ENCODE assay signal across 23 mouse cellular contexts in the genomic region with DNA sequence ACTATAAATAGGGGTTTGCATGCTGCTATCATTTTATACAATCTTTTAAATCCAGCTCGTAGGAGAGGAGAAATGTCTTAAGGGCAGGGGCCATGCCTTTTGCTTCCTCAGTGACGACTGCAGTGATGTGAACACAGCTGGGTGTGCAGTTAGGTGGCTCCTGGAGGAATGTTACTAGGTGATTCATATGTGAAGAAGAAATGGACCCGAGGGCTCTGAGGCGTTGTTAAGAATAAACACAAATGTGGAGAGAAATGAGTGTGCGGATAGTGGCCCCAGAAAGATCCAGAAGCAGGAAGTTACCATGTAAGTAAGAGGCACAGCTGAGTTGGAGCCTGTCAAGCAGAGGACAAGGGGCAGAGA.
DNase-seq lines count a peak whose midpoint lies in the region; ATAC-seq and TF ChIP-seq lines count a peak whose summit lies in the region.
"Had no signal": no experiment of that assay in that cellular context is flagged by ENCODE, and none has a peak within 500 bp of the region (broad histone marks: within the 10 kb centered on the region; RNA-seq: fewer than 3 reads in every experiment).

No protein-coding gene starts in this region.

- ATAC-seq in kidney, embryonic 15.5 days (replicated peaks; ENCODE audit: low FRiP score): no peak
- no peak for ATAC-seq in kidney, embryonic 16.5 days (ENCODE audit: low FRiP score, low TSS enrichment)
- ATAC-seq in intestine, embryonic 16.5 days: peak; percentile 43; the same call in 1 of the 2 replicates
- no peak for ATAC-seq in stomach, embryonic 14.5 days (ENCODE audit: insufficient number of reproducible peaks, insufficient read depth, low FRiP score, low read depth)
- ATAC-seq in stomach, postnatal 0 days (ENCODE audit: low FRiP score, low TSS enrichment): peak; percentile 85
- ATAC-seq: Patski had no signal

- no peak overlapping the region for H3K4me2 ChIP-seq in kidney, embryonic 15.5 days
- no peak overlapping the region for H3K4me2 ChIP-seq in kidney, embryonic 16.5 days (replicated peaks; ENCODE audit: low read depth, low read length)
- no peak overlapping the region for H3K4me2 ChIP-seq in intestine, embryonic 16.5 days (ENCODE audit: low read depth, low read length)
- no peak overlapping the region for H3K4me2 ChIP-seq in stomach, embryonic 14.5 days (replicated peaks; ENCODE audit: low read depth, low read length)
- H3K4me2 ChIP-seq in stomach, postnatal 0 days (replicated peaks; ENCODE audit: low read depth): no peak overlapping the region
- H3K4me2 ChIP-seq: embryonic facial prominence, embryonic 12.5 days; embryonic facial prominence, embryonic 15.5 days; heart, embryonic 11.5 days; hindbrain, embryonic 12.5 days; hindbrain, embryonic 15.5 days had no signal

- TF ChIP-seq EP300 in stomach, postnatal 0 days (optimal IDR thresholded peaks at IDR 0.05): no peak

- DNase-seq in stomach, postnatal 0 days (ENCODE audit: low spot score): peak; percentile 50
- no peak for DNase-seq in ovary, postnatal 36 days (ENCODE audit: low spot score)
- DNase-seq in heart, adult 8-10 months (ENCODE audit: low spot score): no peak
- DNase-seq in ovary, adult 18-20 months (ENCODE audit: low spot score): no peak
- DNase-seq: adrenal gland, postnatal 10 days; adrenal gland, postnatal 36 days; cerebellum, adult 18-20 months; cerebellum, adult 9-10 months; cerebellum, postnatal 14 days; gastrocnemius, postnatal 10 days; gastrocnemius, postnatal 36 days; heart, adult 2 months had no signal

- H3K9me3 ChIP-seq in kidney, embryonic 15.5 days (replicated peaks): no peaks in the 10 kb centered on the region
- H3K9me3 ChIP-seq in kidney, embryonic 16.5 days (ENCODE audit: low read length): no peaks in the 10 kb centered on the region
- no peaks in the 10 kb centered on the region for H3K9me3 ChIP-seq in intestine, embryonic 16.5 days (ENCODE audit: control insufficient read depth, low read length)
- H3K9me3 ChIP-seq in stomach, embryonic 14.5 days (ENCODE audit: control insufficient read depth, low read depth, low read length): no peaks in the 10 kb centered on the region
- H3K9me3 ChIP-seq in stomach, postnatal 0 days (ENCODE audit: control insufficient read depth, low read length): no peaks in the 10 kb centered on the region
- H3K9me3 ChIP-seq: embryonic facial prominence, embryonic 12.5 days; embryonic facial prominence, embryonic 15.5 days; G1E; hindbrain, embryonic 12.5 days; hindbrain, embryonic 15.5 days had no signal

- 0 out of 2 replicates have a peak overlapping the region, but pooled peaks have one; percentile 27 for H3K27ac ChIP-seq in kidney, embryonic 15.5 days
- no peak overlapping the region for H3K27ac ChIP-seq in kidney, embryonic 16.5 days (ENCODE audit: low read length)
- peak overlapping the region; percentile 76 for H3K27ac ChIP-seq in intestine, embryonic 16.5 days (ENCODE audit: low read length)
- peak overlapping the region; percentile 33; the same call in 1 of the 2 replicates for H3K27ac ChIP-seq in stomach, embryonic 14.5 days (ENCODE audit: low read length)
- peak overlapping the region; percentile 78; the same call in 1 of the 2 replicates for H3K27ac ChIP-seq in stomach, postnatal 0 days (replicated peaks)
- H3K27ac ChIP-seq: embryonic facial prominence, embryonic 12.5 days; embryonic facial prominence, embryonic 15.5 days; heart, adult 2 months; hindbrain, embryonic 12.5 days; hindbrain, embryonic 15.5 days had no signal

- 0 out of 2 replicates have a peak, but pooled peaks cover 3% of the 10 kb centered on the region for H3K36me3 ChIP-seq in kidney, embryonic 15.5 days
- no peaks in the 10 kb centered on the region for H3K36me3 ChIP-seq in kidney, embryonic 16.5 days (ENCODE audit: insufficient read depth, low read length)
- no peaks in the 10 kb centered on the region for H3K36me3 ChIP-seq in intestine, embryonic 16.5 days (ENCODE audit: control insufficient read depth, insufficient read depth, low read length)
- no peaks in the 10 kb centered on the region for H3K36me3 ChIP-seq in stomach, embryonic 14.5 days (ENCODE audit: control insufficient read depth, insufficient read depth, low read length)
- no peaks in the 10 kb centered on the region for H3K36me3 ChIP-seq in stomach, postnatal 0 days (ENCODE audit: control insufficient read depth, insufficient read depth, low read length)
- H3K36me3 ChIP-seq: embryonic facial prominence, embryonic 12.5 days; embryonic facial prominence, embryonic 15.5 days; G1E; hindbrain, embryonic 12.5 days; hindbrain, embryonic 15.5 days had no signal

- TF ChIP-seq CTCF in stomach, postnatal 0 days (IDR thresholded peaks at IDR 0.05; ENCODE audit: low read depth): no peak

- H3K9ac ChIP-seq in kidney, embryonic 15.5 days: no peak overlapping the region
- H3K9ac ChIP-seq in kidney, embryonic 16.5 days (replicated peaks; ENCODE audit: low read length): no peak overlapping the region
- no peak overlapping the region for H3K9ac ChIP-seq in intestine, embryonic 16.5 days (ENCODE audit: low read depth, low read length)
- no peak overlapping the region for H3K9ac ChIP-seq in stomach, embryonic 14.5 days (replicated peaks; ENCODE audit: low read depth, low read length)
- H3K9ac ChIP-seq in stomach, postnatal 0 days (ENCODE audit: low read length): no peak overlapping the region
- H3K9ac ChIP-seq: embryonic facial prominence, embryonic 12.5 days; embryonic facial prominence, embryonic 15.5 days; hindbrain, embryonic 12.5 days; hindbrain, embryonic 15.5 days had no signal

- 67% methylated on average over 5 of the region's 5 CpGs for WGBS in kidney, embryonic 15.5 days
- WGBS in kidney, embryonic 16.5 days: 69% methylated on average over 5 of the region's 5 CpGs
- WGBS in intestine, embryonic 16.5 days: 53% methylated on average over 5 of the region's 5 CpGs
- 53% methylated on average over 5 of the region's 5 CpGs for WGBS in stomach, embryonic 14.5 days
- 35% methylated on average over 5 of the region's 5 CpGs for WGBS in stomach, postnatal 0 days

- no peaks in the 10 kb centered on the region for H3K27me3 ChIP-seq in kidney, embryonic 15.5 days
- H3K27me3 ChIP-seq in kidney, embryonic 16.5 days (ENCODE audit: insufficient read depth, low read length): no peaks in the 10 kb centered on the region
- no peaks in the 10 kb centered on the region for H3K27me3 ChIP-seq in intestine, embryonic 16.5 days (replicated peaks; ENCODE audit: control insufficient read depth, insufficient read depth, low read length)
- H3K27me3 ChIP-seq in stomach, embryonic 14.5 days (ENCODE audit: control insufficient read depth, insufficient read depth, low read length): no peaks in the 10 kb centered on the region
- H3K27me3 ChIP-seq in stomach, postnatal 0 days (ENCODE audit: control insufficient read depth, insufficient read depth, low read length): no peaks in the 10 kb centered on the region
- H3K27me3 ChIP-seq: embryonic facial prominence, embryonic 12.5 days; embryonic facial prominence, embryonic 15.5 days; hindbrain, embryonic 12.5 days; hindbrain, embryonic 15.5 days; Patski had no signal

- no peak overlapping the region for H3K4me3 ChIP-seq in kidney, embryonic 15.5 days (replicated peaks)
- no peak overlapping the region for H3K4me3 ChIP-seq in kidney, embryonic 16.5 days (ENCODE audit: low read length)
- H3K4me3 ChIP-seq in intestine, embryonic 16.5 days (ENCODE audit: low read length): no peak overlapping the region
- no peak overlapping the region for H3K4me3 ChIP-seq in stomach, embryonic 14.5 days (ENCODE audit: low read depth, low read length)
- H3K4me3 ChIP-seq in stomach, postnatal 0 days (ENCODE audit: low read depth, low read length): no peak overlapping the region
- H3K4me3 ChIP-seq: embryonic facial prominence, embryonic 12.5 days; embryonic facial prominence, embryonic 15.5 days; heart, adult 2 months; hindbrain, embryonic 12.5 days; hindbrain, embryonic 15.5 days had no signal

- H3K4me1 ChIP-seq in kidney, embryonic 15.5 days: peaks cover 13% of the 10 kb centered on the region; the same call in 1 of the 2 replicates
- H3K4me1 ChIP-seq in kidney, embryonic 16.5 days (ENCODE audit: insufficient read depth, low read length): peaks cover 11% of the 10 kb centered on the region
- H3K4me1 ChIP-seq in intestine, embryonic 16.5 days (ENCODE audit: control insufficient read depth, insufficient read depth, low read length): 0 out of 2 replicates have a peak, but pooled peaks cover 3% of the 10 kb centered on the region
- H3K4me1 ChIP-seq in stomach, embryonic 14.5 days (ENCODE audit: control insufficient read depth, insufficient read depth, low read length): no peaks in the 10 kb centered on the region
- H3K4me1 ChIP-seq in stomach, postnatal 0 days (replicated peaks; ENCODE audit: control insufficient read depth, insufficient read depth): no peaks in the 10 kb centered on the region
- H3K4me1 ChIP-seq: embryonic facial prominence, embryonic 12.5 days had no signal

Comparison
In these comparisons a context has a peak if more than half of its experiments do, and no peak if none do; other contexts are left out.
1. ATAC-seq: peak in intestine, embryonic 16.5 days (single experiment) and stomach, postnatal 0 days (single experiment); none in kidney, embryonic 15.5 days (single experiment), kidney, embryonic 16.5 days (single experiment) and stomach, embryonic 14.5 days (single experiment).